Mouse (Mus musculus): ENCODE results near the gene Hmgn2.

DNA sequence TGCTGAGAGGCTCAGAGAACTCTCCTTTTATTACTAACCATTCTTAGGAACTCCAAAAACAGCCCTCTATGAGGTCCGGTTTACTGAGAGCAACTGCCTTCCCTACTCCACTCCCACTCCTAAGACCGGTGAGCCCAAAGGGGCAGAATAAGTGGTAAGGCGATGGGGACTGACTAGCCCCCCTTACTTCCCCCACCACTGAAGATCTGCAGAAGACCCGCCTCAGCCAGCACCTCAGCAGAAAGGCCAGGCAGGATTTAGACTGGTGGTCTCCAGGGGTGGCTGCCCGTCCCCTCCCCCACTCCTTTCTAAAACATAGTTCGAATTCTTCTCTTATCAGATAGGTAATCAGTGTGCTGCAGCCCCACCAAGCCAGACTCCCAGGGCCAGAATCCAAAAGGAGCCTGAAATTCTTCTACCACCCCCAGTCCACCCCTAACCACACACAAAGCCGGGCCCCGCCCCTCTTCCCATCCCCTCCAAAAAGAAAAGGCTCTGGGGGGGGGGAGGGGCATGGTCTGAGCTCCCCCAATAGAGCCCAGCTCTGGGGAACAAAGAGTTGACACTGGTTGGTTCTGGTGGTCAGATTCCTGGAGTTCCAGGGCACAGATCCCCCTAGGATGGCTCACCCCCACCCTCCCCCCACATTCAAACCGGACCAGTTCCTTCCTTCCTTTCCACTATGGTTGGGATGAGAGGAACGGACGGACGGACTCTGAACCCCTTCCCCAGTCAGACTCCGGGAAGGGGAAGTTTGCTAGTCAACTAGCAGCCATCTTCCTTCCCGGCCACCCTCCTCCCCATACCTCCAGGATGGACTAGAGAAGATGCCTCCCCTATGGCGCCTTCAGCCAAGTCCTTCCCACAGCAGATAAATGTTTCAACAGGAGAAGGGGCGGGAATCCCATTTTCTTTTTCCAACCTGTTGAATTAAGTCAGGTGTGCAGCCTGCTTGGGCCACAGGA, 43.3 kb upstream of the Hmgn2 start:
- TF ChIP-seq POLR2A (IDR thresholded peaks at IDR 0.05; ENCODE audit: borderline replicate concordance, extremely low read depth, insufficient read depth, insufficient read length, poor library complexity, severe bottlenecking) (no peak), CTCF (IDR thresholded peaks at IDR 0.05; ENCODE audit: borderline replicate concordance, extremely low read depth, insufficient read depth, insufficient read length) (no peak)
